In genomic region chr8:46470792-46471781, GRCm38 (mm10) we compare ENCODE assay signal across 8 mouse cellular contexts. TPM values are rescaled to one million over a fixed set of nuclear protein-coding genes. Genes with fewer than 3 reads are reported as not detected.
A peak's percentile ranks its signal among the peaks of the same experiment; 100 is the strongest.
DNase-seq lines count a peak whose midpoint lies in the region; ATAC-seq and TF ChIP-seq lines count a peak whose summit lies in the region.

Gene Acsl1 (plus strand): TSS chr8:46471037.

- peak within 1 kb of the TSS; percentile 97 for H3K4me3 ChIP-seq in erythroblast, embryonic 14.5 days (replicated peaks)
- H3K4me3 ChIP-seq in heart, embryonic 12.5 days: peak within 1 kb of the TSS; percentile 88
- H3K4me3 ChIP-seq in kidney, postnatal 0 days (replicated peaks; ENCODE audit: low read depth, low read length): peak within 1 kb of the TSS; percentile 73
- H3K4me3 ChIP-seq in liver, embryonic 11.5 days (ENCODE audit: low read depth, low read length): peak within 1 kb of the TSS; percentile 85
- peak within 1 kb of the TSS; percentile 86 for H3K4me3 ChIP-seq in stomach, embryonic 16.5 days (replicated peaks; ENCODE audit: low read length)

- H3K9ac ChIP-seq in heart, embryonic 12.5 days: peak within 1 kb of the TSS; percentile 96
- H3K9ac ChIP-seq in kidney, postnatal 0 days (ENCODE audit: low read depth, low read length): peak within 1 kb of the TSS; percentile 87
- H3K9ac ChIP-seq in liver, embryonic 11.5 days (ENCODE audit: low read depth, low read length): peak within 1 kb of the TSS; percentile 86
- H3K9ac ChIP-seq in stomach, embryonic 16.5 days (ENCODE audit: low read length): peak within 1 kb of the TSS; percentile 90

- ATAC-seq in heart, embryonic 12.5 days (ENCODE audit: insufficient number of reproducible peaks, low FRiP score): peak; percentile 98
- peak; percentile 98 for ATAC-seq in kidney, postnatal 0 days (replicated peaks; ENCODE audit: low FRiP score, low read depth)
- peak; percentile 95 for ATAC-seq in liver, embryonic 11.5 days (replicated peaks; ENCODE audit: low FRiP score)
- ATAC-seq in stomach, embryonic 16.5 days (ENCODE audit: insufficient read depth, low FRiP score): peak; percentile 98

- no peaks in the 10 kb centered on the region for H3K9me3 ChIP-seq in erythroblast, embryonic 14.5 days (ENCODE audit: control insufficient read depth, low read length)
- no peaks in the 10 kb centered on the region for H3K9me3 ChIP-seq in heart, embryonic 12.5 days (replicated peaks)
- no peaks in the 10 kb centered on the region for H3K9me3 ChIP-seq in kidney, postnatal 0 days (replicated peaks; ENCODE audit: low read length)
- no peaks in the 10 kb centered on the region for H3K9me3 ChIP-seq in liver, embryonic 11.5 days (ENCODE audit: control insufficient read depth, low read length)
- no peaks in the 10 kb centered on the region for H3K9me3 ChIP-seq in stomach, embryonic 16.5 days (replicated peaks; ENCODE audit: control insufficient read depth, low read length)

- TF ChIP-seq CTCF in brain, embryonic 14.5 days (IDR thresholded peaks at IDR 0.05; ENCODE audit: borderline replicate concordance, extremely low read depth, insufficient read depth, insufficient read length): no peak
- no peak for TF ChIP-seq CTCF in kidney, postnatal 0 days (IDR thresholded peaks at IDR 0.05; ENCODE audit: low read depth)

- peak within 1 kb of the TSS; percentile 86 for H3K27ac ChIP-seq in heart, embryonic 12.5 days (ENCODE audit: poor library complexity, severe bottlenecking)
- peak within 1 kb of the TSS; percentile 90 for H3K27ac ChIP-seq in kidney, postnatal 0 days
- peak within 1 kb of the TSS; percentile 76 for H3K27ac ChIP-seq in liver, embryonic 11.5 days (ENCODE audit: low read depth, low read length)
- H3K27ac ChIP-seq in stomach, embryonic 16.5 days (ENCODE audit: low read length): peak within 1 kb of the TSS; percentile 83

- peak; percentile 75 for TF ChIP-seq POLR2A in brain, embryonic 14.5 days (IDR thresholded peaks at IDR 0.05; ENCODE audit: borderline replicate concordance, extremely low read depth, insufficient read depth, insufficient read length, poor library complexity, severe bottlenecking)

- WGBS in heart, embryonic 12.5 days: under 1% methylated on average over 103 of the region's 106 CpGs
- WGBS in kidney, postnatal 0 days: under 1% methylated on average over 102 of the region's 106 CpGs
- under 1% methylated on average over 99 of the region's 106 CpGs for WGBS in liver, embryonic 11.5 days
- WGBS in stomach, embryonic 16.5 days: under 1% methylated on average over 104 of the region's 106 CpGs

- H3K4me1 ChIP-seq in erythroblast, embryonic 14.5 days (ENCODE audit: control insufficient read depth): peaks cover 54% of the 10 kb centered on the region
- peaks cover 11% of the 10 kb centered on the region for H3K4me1 ChIP-seq in heart, embryonic 12.5 days (replicated peaks)
- 0 out of 2 replicates have a peak, but pooled peaks cover 3% of the 10 kb centered on the region for H3K4me1 ChIP-seq in kidney, postnatal 0 days (replicated peaks; ENCODE audit: insufficient read depth, low read length)
- peaks cover 18% of the 10 kb centered on the region for H3K4me1 ChIP-seq in liver, embryonic 11.5 days (replicated peaks; ENCODE audit: control insufficient read depth, insufficient read depth, low read length)
- H3K4me1 ChIP-seq in stomach, embryonic 16.5 days (ENCODE audit: control insufficient read depth, insufficient read depth, low read length): peaks cover 14% of the 10 kb centered on the region

- H3K4me2 ChIP-seq in heart, embryonic 12.5 days: peak within 1 kb of the TSS; percentile 83
- peak within 1 kb of the TSS; percentile 72 for H3K4me2 ChIP-seq in kidney, postnatal 0 days (ENCODE audit: low read length)
- peak within 1 kb of the TSS; percentile 89 for H3K4me2 ChIP-seq in liver, embryonic 11.5 days
- H3K4me2 ChIP-seq in stomach, embryonic 16.5 days (ENCODE audit: low read depth, low read length): peak within 1 kb of the TSS; percentile 86

- peaks cover 30% of the 10 kb centered on the region for H3K36me3 ChIP-seq in erythroblast, embryonic 14.5 days (ENCODE audit: control insufficient read depth)
- no peaks in the 10 kb centered on the region for H3K36me3 ChIP-seq in heart, embryonic 12.5 days
- H3K36me3 ChIP-seq in kidney, postnatal 0 days (ENCODE audit: insufficient read depth, low read length): no peaks in the 10 kb centered on the region
- H3K36me3 ChIP-seq in liver, embryonic 11.5 days (ENCODE audit: control insufficient read depth, insufficient read depth, low read length): 0 out of 2 replicates have a peak, but pooled peaks cover 3% of the 10 kb centered on the region
- H3K36me3 ChIP-seq in stomach, embryonic 16.5 days (ENCODE audit: control insufficient read depth, insufficient read depth, low read length): no peaks in the 10 kb centered on the region

- H3K27me3 ChIP-seq in erythroblast, embryonic 14.5 days (ENCODE audit: control insufficient read depth): no peaks in the 10 kb centered on the region
- H3K27me3 ChIP-seq in heart, embryonic 12.5 days (replicated peaks): no peaks in the 10 kb centered on the region
- H3K27me3 ChIP-seq in kidney, postnatal 0 days (ENCODE audit: insufficient read depth, low read length): no peaks in the 10 kb centered on the region
- no peaks in the 10 kb centered on the region for H3K27me3 ChIP-seq in liver, embryonic 11.5 days (replicated peaks; ENCODE audit: control insufficient read depth, insufficient read depth, low read length)
- H3K27me3 ChIP-seq in stomach, embryonic 16.5 days (ENCODE audit: control insufficient read depth, insufficient read depth, low read length): no peaks in the 10 kb centered on the region

- DNase-seq in CD4-positive helper T cell, adult 2 months (ENCODE audit: low read depth, low spot score): peak; percentile 75
- peak; percentile 98 for DNase-seq in brain, embryonic 14.5 days (ENCODE audit: low read depth)
- peak; percentile 99 for DNase-seq in kidney, postnatal 0 days (ENCODE audit: low spot score)
- peak; percentile 100 for DNase-seq in liver, embryonic 11.5 days (ENCODE audit: low spot score)
- peak; percentile 98 for DNase-seq in naive thymus-derived CD4-positive, alpha-beta T cell, adult 2 months (ENCODE audit: low read depth)

RNA-seq across cellular contexts. Expression of gene Acsl1, which starts in this region (rescaled TPM):
- polyA plus RNA-seq in brain, embryonic 14.5 days (2012; rRNA removed): 9.8 and 17.7 TPM in 2 replicates
- polyA plus RNA-seq in erythroblast, embryonic 14.5 days (2012): 2.0 and 2.8 TPM in 2 replicates
- polyA plus RNA-seq in heart, embryonic 12.5 days (2016; fragmentation: Nextera tagmentation; extraction: Ambion mirVana): 23.3 and 24.5 TPM in 2 replicates
- polyA plus RNA-seq in kidney, postnatal 0 days (2015; fragmentation: Nextera tagmentation; extraction: Ambion mirVana): 47.0 and 49.7 TPM in 2 replicates
- 47.3 and 50.7 TPM in 2 replicates for polyA plus RNA-seq in liver, embryonic 11.5 days (2014; fragmentation: Nextera tagmentation; extraction: Ambion mirVana)
- 33.4 and 42.0 TPM in 2 replicates for polyA plus RNA-seq in stomach, embryonic 16.5 days (2015; fragmentation: Nextera tagmentation; extraction: Ambion mirVana)

Comparison
In these comparisons a context has a peak if more than half of its experiments do, and no peak if none do; other contexts are left out.
1. Peak in every context shown above with its lines: DNase-seq, ATAC-seq, H3K4me3 ChIP-seq and H3K27ac ChIP-seq.